ENCODE assay signal across 9 mouse cellular contexts in genomic region chr17:26397339-26397738, GRCm38 (mm10). TPM values are rescaled to one million over a fixed set of nuclear protein-coding genes. Genes with fewer than 3 reads are reported as not detected.
DNase-seq lines count a peak whose midpoint lies in the region; ATAC-seq and TF ChIP-seq lines count a peak whose summit lies in the region.
"Had no signal": no experiment of that assay in that cellular context is flagged by ENCODE, and none has a peak within 500 bp of the region (broad histone marks: within the 10 kb centered on the region; RNA-seq: fewer than 3 reads in every experiment).

No protein-coding gene starts in this region.

- no peaks in the 10 kb centered on the region for H3K27me3 ChIP-seq in hindbrain, embryonic 12.5 days
- no peaks in the 10 kb centered on the region; the same call in 1 of the 2 replicates for H3K27me3 ChIP-seq in liver, embryonic 12.5 days (replicated peaks)

- H3K4me2 ChIP-seq in hindbrain, embryonic 12.5 days (replicated peaks) = no peak overlapping the region
- no peak overlapping the region for H3K4me2 ChIP-seq in liver, embryonic 12.5 days
- H3K4me2 ChIP-seq: liver, embryonic 11.5 days had no signal

- WGBS in olfactory bulb, adult 2 months = 25% methylated on average over 6 of the region's 6 CpGs
- whole genome bisulfite sequencing in hindbrain, embryonic 12.5 days = 45% methylated on average over 6 of the region's 6 CpGs
- WGBS in liver, embryonic 12.5 days (ENCODE audit: insufficient replicate concordance) = 36% methylated on average over 6 of the region's 6 CpGs

- no peak for ATAC-seq in inflammation-experienced regulatory T-cells, adult 6 months
- ATAC-seq in hindbrain, embryonic 12.5 days (ENCODE audit: low FRiP score) = no peak
- no peak for ATAC-seq in liver, embryonic 12.5 days

- peaks cover 8% of the 10 kb centered on the region for H3K4me1 ChIP-seq in brown adipose tissue, adult 24 weeks (ENCODE audit: control insufficient read depth, insufficient read depth, insufficient read length, low read length)
- H3K4me1 ChIP-seq in olfactory bulb, adult 2 months (ENCODE audit: control insufficient read depth, insufficient read depth, low read length) = peaks cover 39% of the 10 kb centered on the region
- no peaks in the 10 kb centered on the region for H3K4me1 ChIP-seq in hindbrain, embryonic 12.5 days
- no peaks in the 10 kb centered on the region for H3K4me1 ChIP-seq in liver, embryonic 12.5 days

- no peak for TF ChIP-seq CTCF in olfactory bulb, adult 2 months (IDR thresholded peaks at IDR 0.05; ENCODE audit: insufficient read depth, low read depth, low read length)

- no peak for TF ChIP-seq POLR2A in olfactory bulb, adult 2 months (IDR thresholded peaks at IDR 0.05; ENCODE audit: insufficient read depth, low read depth, low read length)

- no peaks in the 10 kb centered on the region for H3K36me3 ChIP-seq in hindbrain, embryonic 12.5 days
- H3K36me3 ChIP-seq in liver, embryonic 12.5 days = no peaks in the 10 kb centered on the region

- no peak overlapping the region for H3K4me3 ChIP-seq in brown adipose tissue, adult 24 weeks (ENCODE audit: insufficient read depth, low read depth, low read length)
- no peak overlapping the region for H3K4me3 ChIP-seq in olfactory bulb, adult 2 months (ENCODE audit: insufficient read depth, low read depth, low read length)
- no peak overlapping the region for H3K4me3 ChIP-seq in hindbrain, embryonic 12.5 days
- H3K4me3 ChIP-seq in liver, embryonic 12.5 days = no peak overlapping the region

- H3K27ac ChIP-seq in brown adipose tissue, adult 24 weeks (replicated peaks; ENCODE audit: low read depth, low read length) = peak overlapping the region; percentile 86
- peak overlapping the region; percentile 94 for H3K27ac ChIP-seq in olfactory bulb, adult 2 months (ENCODE audit: insufficient read depth, low read depth, low read length)
- no peak overlapping the region for H3K27ac ChIP-seq in hindbrain, embryonic 12.5 days
- H3K27ac ChIP-seq in liver, embryonic 12.5 days = no peak overlapping the region

- 0 out of 2 replicates have a peak, but pooled peaks cover 7% of the 10 kb centered on the region for H3K9me3 ChIP-seq in hindbrain, embryonic 12.5 days (replicated peaks)
- H3K9me3 ChIP-seq in liver, embryonic 12.5 days (replicated peaks) = no peaks in the 10 kb centered on the region

- no peak overlapping the region for H3K9ac ChIP-seq in hindbrain, embryonic 12.5 days
- no peak overlapping the region for H3K9ac ChIP-seq in liver, embryonic 12.5 days

- peak; percentile 19 to 56 for DNase-seq in adrenal gland, postnatal 36 days
- no peak for DNase-seq in adrenal gland, adult 8-10 months
- DNase-seq in heart, postnatal 4 days = peak; percentile 71

RNA-seq across cellular contexts. Expression of gene Neurl1b, which starts 17.3 kb away (rescaled TPM):
- 10 to 100 TPM; 43.0 to 57.4 TPM for total RNA-seq in adrenal gland, postnatal 36 days (2021)
- 10 to 100 TPM; 36.0 to 59.9 (median 52.3) TPM for total RNA-seq in adrenal gland, adult 8-10 months (2022)
- polyA plus RNA-seq in brown adipose tissue, adult 24 weeks (2012; ENCODE audit: insufficient read depth, insufficient read length, missing spikeins) = 0.99 and 1.8 TPM in 2 replicates
- 10 to 100 TPM; 81.4 to 87.9 TPM for total RNA-seq in heart, postnatal 4 days (2021)
- not detected in 2 replicates for polyA plus RNA-seq in olfactory bulb, adult 2 months (2012; ENCODE audit: insufficient read depth, insufficient read length, low replicate concordance, missing spikeins)
- 1 to 10 TPM in 1 of 3 experiments, not detected in 2; 1.2 TPM for polyA plus RNA-seq in inflammation-experienced regulatory T-cells, adult 6 months (2017; shearing (Covaris generic))
- polyA plus RNA-seq in hindbrain, embryonic 12.5 days (2016; fragmentation: Nextera tagmentation; extraction: Ambion mirVana) = 0.40 and 0.59 TPM in 2 replicates
- 0.06 and 0.10 TPM in 2 replicates for polyA plus RNA-seq in liver, embryonic 12.5 days (2016; fragmentation: Nextera tagmentation; extraction: Ambion mirVana)

Comparison
In these comparisons a context has a peak if more than half of its experiments do, and no peak if none do; other contexts are left out.
1. H3K27ac ChIP-seq: peak in brown adipose tissue, adult 24 weeks (single experiment) and olfactory bulb, adult 2 months (single experiment); none in hindbrain, embryonic 12.5 days (single experiment) and liver, embryonic 12.5 days (single experiment).